Mouse (Mus musculus): ENCODE results near the gene Scap. TPM values are rescaled to one million over a fixed set of nuclear protein-coding genes. Genes with fewer than 3 reads are reported as not detected.

The Scap gene
- total RNA-seq (2023), result 95.7 TPM

GRCm38 (mm10) chr9:110333135-110333895, at the start of gene Scap:
Gene Scap, plus strand, starts transcription at chr9:110333288.

GRCm38 (mm10) chr9:110304969-110305651, 28.0 kb upstream of the Scap start, which contains the start of gene Elp6:
Gene Elp6, plus strand, starts transcription at chr9:110305173.

GRCm38 (mm10) chr9:110408099-110408773, 75.1 kb downstream of the Scap start, which contains the start of gene Ptpn23:
Gene Ptpn23, minus strand, starts transcription at chr9:110408213.

GRCm38 (mm10) chr9:110419511-110420112, 86.5 kb downstream of the Scap start, which contains the start of gene Ngp:
Gene Ngp, plus strand, starts transcription at chr9:110419747.

Other genes starting within 250 kb of the Scap start
- gene Smarcc1, start 215.6 kb upstream of the Scap start, total RNA-seq (2023), result 60.4 TPM
- gene Dhx30, start 215.5 kb upstream of the Scap start, total RNA-seq (2023), result 131 TPM
- 4.4 TPM for gene Cspg5, start 89.5 kb upstream of the Scap start, total RNA-seq (2023)
- 9.9 TPM for gene Elp6, start 28.1 kb upstream of the Scap start, total RNA-seq (2023)
- gene Ptpn23, start 74.9 kb downstream of the Scap start, total RNA-seq (2023), result 64.4 TPM
- gene Ngp, start 86.5 kb downstream of the Scap start, total RNA-seq (2023), result 5.6 TPM
- 35.7 TPM for gene Klhl18, start 143.4 kb downstream of the Scap start, total RNA-seq (2023)
- 0.27 TPM for gene Kif9, start 143.7 kb downstream of the Scap start, total RNA-seq (2023)
- gene Setd2, start 199.3 kb downstream of the Scap start, total RNA-seq (2023), result 134 TPM